Mouse (Mus musculus): ENCODE measurements around the gene Foxp1. TPM values are rescaled to one million over a fixed set of nuclear protein-coding genes. Genes with fewer than 3 reads are reported as not detected.

Gene Foxp1
- polyA plus RNA-seq, 1 experiment from 2014 or later = 96.6 TPM

GRCm38 (mm10) chr6:99280619-99281018 is 241.9 kb downstream of the Foxp1 start:
- Histone ChIP-seq H3K9ac (replicated peaks) (no peak overlapping the region), H3K4me2 (replicated peaks) (no peak overlapping the region), H3K27me3 (peaks cover 5% of the 10 kb centered on the region; the same call in 1 of the 2 replicates), H3K27ac (replicated peaks) (no peak overlapping the region), H3K4me1 (peaks cover 14% of the 10 kb centered on the region), H3K4me3 (no peak overlapping the region), H3K9me3 (no peaks in the 10 kb centered on the region), H3K36me3 (no peaks in the 10 kb centered on the region)
- WGBS = 88% methylated on average over 5 of the region's 5 CpGs
- ATAC-seq (ENCODE audit: low FRiP score, low read depth) = no peak

- H3K27ac ChIP-seq (replicated peaks) = no peak overlapping the region
- no peak overlapping the region for H3K9ac ChIP-seq (replicated peaks)
- H3K4me3 ChIP-seq = no peak overlapping the region
- H3K36me3 ChIP-seq = no peaks in the 10 kb centered on the region
- ATAC-seq (ENCODE audit: low FRiP score, low read depth) = no peak
- H3K27me3 ChIP-seq = no peaks in the 10 kb centered on the region
- H3K4me1 ChIP-seq = no peaks in the 10 kb centered on the region
- no peak overlapping the region for H3K4me2 ChIP-seq (replicated peaks)
- 70% methylated on average over 1 of the region's 1 CpGs for WGBS
- H3K9me3 ChIP-seq = no peaks in the 10 kb centered on the region
Observed at GRCm38 (mm10) chr6:99277251-99277650, 245.3 kb downstream of the Foxp1 start.

GRCm38 (mm10) chr6:99276297-99276653 is 246.2 kb downstream of the Foxp1 start:
- WGBS = 81% methylated on average over 7 of the region's 7 CpGs
- ATAC-seq (ENCODE audit: low FRiP score, low read depth) = no peak
- no peak overlapping the region for H3K4me2 ChIP-seq (replicated peaks)

GRCm38 (mm10) chr6:99275381-99276296 is 246.9 kb downstream of the Foxp1 start:
- H3K36me3 ChIP-seq = no peaks in the 10 kb centered on the region
- WGBS = 73% methylated on average over 21 of the region's 21 CpGs
- H3K9ac ChIP-seq (replicated peaks) = no peak overlapping the region
- H3K27ac ChIP-seq (replicated peaks) = no peak overlapping the region
- no peaks in the 10 kb centered on the region for H3K27me3 ChIP-seq
- H3K4me3 ChIP-seq = no peak overlapping the region
- no peaks in the 10 kb centered on the region for H3K4me1 ChIP-seq
- no peak overlapping the region for H3K4me2 ChIP-seq (replicated peaks)
- no peaks in the 10 kb centered on the region for H3K9me3 ChIP-seq
- no peak for ATAC-seq (ENCODE audit: low FRiP score, low read depth)

More at GRCm38 (mm10) chr6:99276297-99276653, 246.2 kb downstream of the Foxp1 start:
- Histone ChIP-seq H3K36me3 (no peaks in the 10 kb centered on the region), H3K4me1 (no peaks in the 10 kb centered on the region), H3K27ac (replicated peaks) (no peak overlapping the region), H3K9me3 (no peaks in the 10 kb centered on the region), H3K27me3 (no peaks in the 10 kb centered on the region), H3K4me3 (no peak overlapping the region), H3K9ac (replicated peaks) (no peak overlapping the region)

GRCm38 (mm10) chr6:99274667-99275066 is 247.9 kb downstream of the Foxp1 start:
- no peak for ATAC-seq (ENCODE audit: low FRiP score, low read depth)
- Histone ChIP-seq H3K36me3 (no peaks in the 10 kb centered on the region), H3K4me3 (no peak overlapping the region), H3K4me1 (0 out of 2 replicates have a peak, but pooled peaks cover 3% of the 10 kb centered on the region), H3K4me2 (replicated peaks) (no peak overlapping the region), H3K27me3 (no peaks in the 10 kb centered on the region), H3K9me3 (no peaks in the 10 kb centered on the region), H3K9ac (replicated peaks) (no peak overlapping the region), H3K27ac (replicated peaks) (no peak overlapping the region)
- WGBS = 90% methylated on average over 5 of the region's 5 CpGs

GRCm38 (mm10) chr6:99274222-99274621 is 248.3 kb downstream of the Foxp1 start:
- Histone ChIP-seq H3K36me3 (no peaks in the 10 kb centered on the region), H3K4me3 (no peak overlapping the region), H3K4me2 (replicated peaks) (no peak overlapping the region), H3K9me3 (no peaks in the 10 kb centered on the region), H3K9ac (replicated peaks) (no peak overlapping the region), H3K4me1 (0 out of 2 replicates have a peak, but pooled peaks cover 3% of the 10 kb centered on the region), H3K27ac (replicated peaks) (no peak overlapping the region), H3K27me3 (no peaks in the 10 kb centered on the region)
- ATAC-seq (ENCODE audit: low FRiP score, low read depth) = no peak
- WGBS = 84% methylated on average over 6 of the region's 6 CpGs

- 80% methylated on average over 5 of the region's 5 CpGs for WGBS
- no peak overlapping the region for H3K27ac ChIP-seq (replicated peaks)
- peaks cover 11% of the 10 kb centered on the region for H3K4me1 ChIP-seq
- no peaks in the 10 kb centered on the region for H3K27me3 ChIP-seq
- H3K4me3 ChIP-seq = no peak overlapping the region
- no peaks in the 10 kb centered on the region for H3K36me3 ChIP-seq
- no peak overlapping the region for H3K4me2 ChIP-seq (replicated peaks)
- ATAC-seq (ENCODE audit: low FRiP score, low read depth) = no peak
- no peaks in the 10 kb centered on the region for H3K9me3 ChIP-seq
- no peak overlapping the region for H3K9ac ChIP-seq (replicated peaks)
Observed at GRCm38 (mm10) chr6:99273177-99273576, 249.3 kb downstream of the Foxp1 start.

- H3K4me2 ChIP-seq (replicated peaks) = no peak overlapping the region
- no peak overlapping the region for H3K27ac ChIP-seq (replicated peaks)
- no peak for ATAC-seq (ENCODE audit: low FRiP score, low read depth)
- H3K36me3 ChIP-seq = no peaks in the 10 kb centered on the region
- no peaks in the 10 kb centered on the region for H3K9me3 ChIP-seq
- no peak overlapping the region for H3K4me3 ChIP-seq
- 93% methylated on average over 3 of the region's 3 CpGs for WGBS
- peaks cover 14% of the 10 kb centered on the region for H3K4me1 ChIP-seq
- no peaks in the 10 kb centered on the region for H3K27me3 ChIP-seq
- H3K9ac ChIP-seq (replicated peaks) = no peak overlapping the region
Observed at GRCm38 (mm10) chr6:99272174-99272573, 250.3 kb downstream of the Foxp1 start.

- Histone ChIP-seq H3K4me1 (peaks cover 14% of the 10 kb centered on the region), H3K27me3 (no peaks in the 10 kb centered on the region), H3K9me3 (no peaks in the 10 kb centered on the region), H3K4me3 (no peak overlapping the region), H3K36me3 (no peaks in the 10 kb centered on the region), H3K9ac (replicated peaks) (no peak overlapping the region), H3K4me2 (replicated peaks) (no peak overlapping the region), H3K27ac (replicated peaks) (no peak overlapping the region)
- ATAC-seq (ENCODE audit: low FRiP score, low read depth) = no peak
- 75% methylated on average over 7 of the region's 7 CpGs for WGBS
Observed at GRCm38 (mm10) chr6:99271741-99272140, 250.8 kb downstream of the Foxp1 start.

- Histone ChIP-seq H3K4me2 (replicated peaks) (no peak overlapping the region), H3K27me3 (no peaks in the 10 kb centered on the region), H3K4me3 (no peak overlapping the region), H3K9me3 (no peaks in the 10 kb centered on the region), H3K9ac (replicated peaks) (no peak overlapping the region), H3K4me1 (peaks cover 32% of the 10 kb centered on the region), H3K36me3 (no peaks in the 10 kb centered on the region), H3K27ac (replicated peaks) (no peak overlapping the region)
- no peak for ATAC-seq (ENCODE audit: low FRiP score, low read depth)
- WGBS = 76% methylated on average over 6 of the region's 6 CpGs
Observed at GRCm38 (mm10) chr6:99269921-99270320, 252.6 kb downstream of the Foxp1 start.

GRCm38 (mm10) chr6:99268171-99269061 is 254.1 kb downstream of the Foxp1 start:
- Histone ChIP-seq H3K4me1 (peaks cover 45% of the 10 kb centered on the region), H3K27me3 (no peaks in the 10 kb centered on the region)
- WGBS = 70% methylated on average over 20 of the region's 20 CpGs

More at GRCm38 (mm10) chr6:99268171-99269061, 254.1 kb downstream of the Foxp1 start:
- no peak overlapping the region for H3K9ac ChIP-seq (replicated peaks)
- H3K4me3 ChIP-seq = no peak overlapping the region
- no peaks in the 10 kb centered on the region for H3K36me3 ChIP-seq
- no peak overlapping the region for H3K4me2 ChIP-seq (replicated peaks)
- 0 out of 2 replicates have a peak overlapping the region, but pooled peaks have one; percentile 15 for H3K27ac ChIP-seq (replicated peaks)
- no peaks in the 10 kb centered on the region for H3K9me3 ChIP-seq
- ATAC-seq (ENCODE audit: low FRiP score, low read depth) = peak; percentile 28; the same call in 1 of the 2 replicates
